Mouse (Mus musculus) liver, embryonic 13.5 days (tissue): ENCODE measurements around the gene Ift88. TPM values are rescaled to one million over a fixed set of nuclear protein-coding genes. Genes with fewer than 3 reads are reported as not detected.

Source experiments
- ATAC-seq: fragments of 200-750 bp; cut with Nextera tagmentation; 2 replicates; pipeline ENCODE4 v1.8.0; 2017; ENCODE audit warnings: low read depth, mild to moderate bottlenecking, moderate number of reproducible peaks, moderate library complexity
- DNase-seq: peaks from one replicate; pipeline ENCODE4 v3.0.0; 2022
- H3K27ac ChIP-seq: fragments of 300-500 bp; sonication (generic); 2 replicates; pipeline ENCODE4 v1.5.1; 2015; ENCODE audit warnings: moderate library complexity, mild to moderate bottlenecking, inconsistent platforms
- H3K27me3 ChIP-seq: fragments of 300-500 bp; sonication (generic); 2 replicates; pipeline ENCODE4 v1.6.1; 2015; ENCODE audit warnings: mild to moderate bottlenecking, inconsistent platforms
- H3K36me3 ChIP-seq: fragments of 300-500 bp; sonication (generic); 2 replicates; pipeline ENCODE4 v1.6.1; 2015; ENCODE audit warnings: mild to moderate bottlenecking, inconsistent platforms
- H3K4me1 ChIP-seq: fragments of 300-500 bp; sonication (generic); replicated peaks from 2 replicates; pipeline ENCODE4 v1.6.1; 2015; ENCODE audit warnings: inconsistent platforms
- H3K4me2 ChIP-seq: fragments of 300-500 bp; sonication (generic); 2 replicates; pipeline ENCODE4 v1.6.1; 2015; ENCODE audit warnings: inconsistent platforms, mild to moderate bottlenecking, moderate library complexity
- H3K4me3 ChIP-seq: fragments of 300-500 bp; sonication (generic); replicated peaks from 2 replicates; pipeline ENCODE4 v1.5.1; 2015; ENCODE audit warnings: mild to moderate bottlenecking, inconsistent platforms
- H3K9ac ChIP-seq: fragments of 300-500 bp; sonication (generic); 2 replicates; pipeline ENCODE4 v1.6.1; 2015; ENCODE audit warnings: mild to moderate bottlenecking, inconsistent platforms
- H3K9me3 ChIP-seq: fragments of 300-500 bp; sonication (generic); replicated peaks from 2 replicates; pipeline ENCODE4 v1.6.1; 2016; ENCODE audit warnings: inconsistent platforms
- WGBS: fragments of 180-500 bp; shearing (Covaris S2); methylation state at CpG from one replicate; pipeline ENCODE4 v1.1.7; 2015; ENCODE audit not compliant: insufficient replicate concordance; 5-methylcytosine and 5-hydroxymethylcytosine counted together
- polyA plus RNA-seq: library from polyadenylated mRNA; unstranded; fragments of >200 nt; fragmentation: Nextera tagmentation; extraction: Ambion mirVana; gene quantifications from 2 replicates; pipeline ENCODE4 v1.2.1, GENCODE M21; 2015

The Ift88 gene
- 1.6 and 1.7 TPM in 2 replicates for polyA plus RNA-seq

GRCm38 (mm10) chr14:57423432-57424211 lies at the start of gene Ift88:
TSS of gene Ift88 (plus strand) at chr14:57424062.
- peak within 1 kb of the TSS; percentile 81 for H3K9ac ChIP-seq
- DNase-seq (peak; percentile 81), ATAC-seq (peak; percentile 99)
- H3K27ac ChIP-seq, result no peak within 1 kb of the TSS
- no peaks in the 10 kb centered on the region for H3K9me3 ChIP-seq
- H3K4me3 ChIP-seq, result peak within 1 kb of the TSS; percentile 87
- no peaks in the 10 kb centered on the region for H3K36me3 ChIP-seq
- H3K4me1 ChIP-seq, result peaks cover 14% of the 10 kb centered on the region
- peaks cover 4% of the 10 kb centered on the region; the same call in 1 of the 2 replicates for H3K27me3 ChIP-seq
- H3K4me2 ChIP-seq, result peak within 1 kb of the TSS; percentile 89
- 3% methylated on average over 42 of the region's 42 CpGs for whole genome bisulfite sequencing

GRCm38 (mm10) chr14:57375205-57375604 lies 48.7 kb upstream of the Ift88 start:
- Histone ChIP-seq H3K9me3 (no peaks in the 10 kb centered on the region), H3K4me2 (no peak overlapping the region), H3K36me3 (no peaks in the 10 kb centered on the region), H3K27ac (no peak overlapping the region), H3K9ac (no peak overlapping the region), H3K4me1 (peaks cover 5% of the 10 kb centered on the region), H3K4me3 (no peak overlapping the region), H3K27me3 (no peaks in the 10 kb centered on the region)
- ATAC-seq (no peak), DNase-seq (no peak)
- WGBS, result 29% methylated on average over 9 of the region's 9 CpGs

GRCm38 (mm10) chr14:57376016-57376415 lies 47.8 kb upstream of the Ift88 start:
- Histone ChIP-seq H3K9me3 (no peaks in the 10 kb centered on the region), H3K36me3 (no peaks in the 10 kb centered on the region), H3K4me3 (no peak overlapping the region), H3K9ac (no peak overlapping the region), H3K27ac (no peak overlapping the region), H3K4me2 (no peak overlapping the region), H3K4me1 (peaks cover 5% of the 10 kb centered on the region), H3K27me3 (no peaks in the 10 kb centered on the region)
- 69% methylated on average over 8 of the region's 8 CpGs for WGBS
- ATAC-seq (no peak), DNase-seq (no peak)

GRCm38 (mm10) chr14:57376956-57377355 lies 46.9 kb upstream of the Ift88 start:
- ATAC-seq (no peak), DNase-seq (no peak)
- Histone ChIP-seq H3K4me3 (no peak overlapping the region), H3K4me1 (peaks cover 5% of the 10 kb centered on the region), H3K27ac (no peak overlapping the region), H3K9me3 (no peaks in the 10 kb centered on the region), H3K27me3 (no peaks in the 10 kb centered on the region), H3K4me2 (no peak overlapping the region), H3K9ac (no peak overlapping the region), H3K36me3 (no peaks in the 10 kb centered on the region)
- WGBS, result 60% methylated on average over 9 of the region's 9 CpGs

GRCm38 (mm10) chr14:57377531-57377930 lies 46.3 kb upstream of the Ift88 start:
- Histone ChIP-seq H3K4me2 (no peak overlapping the region), H3K4me1 (peaks cover 5% of the 10 kb centered on the region), H3K27me3 (no peaks in the 10 kb centered on the region), H3K9me3 (no peaks in the 10 kb centered on the region), H3K36me3 (no peaks in the 10 kb centered on the region), H3K4me3 (no peak overlapping the region), H3K9ac (no peak overlapping the region), H3K27ac (no peak overlapping the region)
- no peak for ATAC-seq
- WGBS, result 67% methylated on average over 5 of the region's 5 CpGs
- DNase-seq, result no peak

GRCm38 (mm10) chr14:57385667-57386066 lies 38.2 kb upstream of the Ift88 start:
- no peak for DNase-seq
- Histone ChIP-seq H3K9ac (no peak overlapping the region), H3K27ac (no peak overlapping the region), H3K4me3 (no peak overlapping the region), H3K27me3 (no peaks in the 10 kb centered on the region), H3K4me1 (peaks cover 15% of the 10 kb centered on the region), H3K36me3 (no peaks in the 10 kb centered on the region), H3K9me3 (no peaks in the 10 kb centered on the region), H3K4me2 (no peak overlapping the region)
- 55% methylated on average over 5 of the region's 5 CpGs for WGBS
- no peak for ATAC-seq

GRCm38 (mm10) chr14:57386758-57387561 lies 36.9 kb upstream of the Ift88 start:
- DNase-seq (no peak), ATAC-seq (peak; percentile 26)
- Histone ChIP-seq H3K27me3 (no peaks in the 10 kb centered on the region), H3K9me3 (no peaks in the 10 kb centered on the region), H3K27ac (no peak overlapping the region; the same call in 1 of the 2 replicates), H3K4me1 (peaks cover 17% of the 10 kb centered on the region), H3K4me3 (no peak overlapping the region), H3K9ac (no peak overlapping the region), H3K36me3 (no peaks in the 10 kb centered on the region), H3K4me2 (peak overlapping the region; percentile 37)
- 37% methylated on average over 14 of the region's 14 CpGs for WGBS

GRCm38 (mm10) chr14:57391621-57392020 lies 32.2 kb upstream of the Ift88 start:
- H3K4me3 ChIP-seq, result no peak overlapping the region
- DNase-seq (no peak), ATAC-seq (no peak)
- no peaks in the 10 kb centered on the region for H3K27me3 ChIP-seq
- no peak overlapping the region for H3K9ac ChIP-seq
- H3K4me2 ChIP-seq, result no peak overlapping the region
- 34% methylated on average over 4 of the region's 4 CpGs for WGBS
- H3K9me3 ChIP-seq, result no peaks in the 10 kb centered on the region
- H3K4me1 ChIP-seq, result peaks cover 19% of the 10 kb centered on the region
- H3K36me3 ChIP-seq, result no peaks in the 10 kb centered on the region
- H3K27ac ChIP-seq, result no peak overlapping the region

- Histone ChIP-seq H3K9me3 (no peaks in the 10 kb centered on the region), H3K27me3 (no peaks in the 10 kb centered on the region), H3K4me1 (peaks cover 13% of the 10 kb centered on the region), H3K27ac (no peak overlapping the region), H3K4me3 (no peak overlapping the region), H3K4me2 (no peak overlapping the region), H3K9ac (no peak overlapping the region), H3K36me3 (no peaks in the 10 kb centered on the region)
- ATAC-seq, result no peak
- no peak for DNase-seq
- 53% methylated on average over 5 of the region's 5 CpGs for WGBS
Observed at GRCm38 (mm10) chr14:57392278-57392677, 31.6 kb upstream of the Ift88 start.

- 77% methylated on average over 2 of the region's 2 CpGs for WGBS
- H3K27ac ChIP-seq, result no peak overlapping the region
Observed at GRCm38 (mm10) chr14:57395470-57395869, 28.4 kb upstream of the Ift88 start.

GRCm38 (mm10) chr14:57397221-57397620 lies 26.6 kb upstream of the Ift88 start:
- WGBS, result 74% methylated on average over 5 of the region's 5 CpGs
- no peak for DNase-seq
- no peak overlapping the region for H3K4me3 ChIP-seq

More at GRCm38 (mm10) chr14:57395470-57395869, 28.4 kb upstream of the Ift88 start:
- H3K4me2 ChIP-seq, result no peak overlapping the region
- ATAC-seq (no peak), DNase-seq (no peak)
- H3K4me3 ChIP-seq, result no peak overlapping the region
- H3K9ac ChIP-seq, result no peak overlapping the region
- peaks cover 27% of the 10 kb centered on the region for H3K4me1 ChIP-seq
- no peaks in the 10 kb centered on the region for H3K27me3 ChIP-seq
- no peaks in the 10 kb centered on the region for H3K9me3 ChIP-seq
- no peaks in the 10 kb centered on the region for H3K36me3 ChIP-seq

More at GRCm38 (mm10) chr14:57397221-57397620, 26.6 kb upstream of the Ift88 start:
- H3K36me3 ChIP-seq, result no peaks in the 10 kb centered on the region
- no peaks in the 10 kb centered on the region for H3K9me3 ChIP-seq
- H3K27me3 ChIP-seq, result no peaks in the 10 kb centered on the region
- no peak for ATAC-seq
- H3K9ac ChIP-seq, result no peak overlapping the region
- peak overlapping the region; percentile 90 for H3K4me2 ChIP-seq
- H3K27ac ChIP-seq, result no peak overlapping the region
- H3K4me1 ChIP-seq, result peaks cover 23% of the 10 kb centered on the region
